Mouse (Mus musculus) adrenal gland, postnatal 36 days (tissue): ENCODE measurements around the gene Opa1. TPM values are rescaled to one million over a fixed set of nuclear protein-coding genes. Genes with fewer than 3 reads are reported as not detected.

ENCODE experiments used
- DNase-seq, 2 experiments: peaks; one replicate each; pipeline ENCODE4 v3.0.0; 2021; ENCODE audit warnings: mixed read lengths in 1 of 2
- long read RNA-seq, 2 experiments: library from polyadenylated mRNA; stranded (forward); transcript quantifications; one replicate each; pipeline ENCODE4 v2.0.0; 2021; ENCODE audit warnings: borderline sequencing depth in 2 of 2
- total RNA-seq, 2 experiments: library from RNA; stranded (reverse); gene quantifications; 2 replicates each; pipeline ENCODE4 v1.2.3; 2021

Opa1 gene
- total RNA-seq = 10 to 100 TPM; 83.1 to 96.2 TPM
- long read RNA-seq, experiment 1, full-length matches to known transcripts = 19 of 49 reads
- long read RNA-seq, experiment 1, partial matches to known transcripts = 4 of 49 reads
- long read RNA-seq, experiment 1, other reads (novel, unspliced or antisense) = 26 of 49 reads
- long read RNA-seq, experiment 2, full-length matches to known transcripts = 4 of 14 reads
- long read RNA-seq, experiment 2, partial matches to known transcripts = 2 of 14 reads
- long read RNA-seq, experiment 2, other reads (novel, unspliced or antisense) = 8 of 14 reads

- DNase-seq = peak; percentile 94 to 95
These were observed at the start of gene Opa1 for GRCm38 (mm10) chr16:29579167-29579786. TSS of gene Opa1 (plus strand) at chr16:29579334.

DNA sequence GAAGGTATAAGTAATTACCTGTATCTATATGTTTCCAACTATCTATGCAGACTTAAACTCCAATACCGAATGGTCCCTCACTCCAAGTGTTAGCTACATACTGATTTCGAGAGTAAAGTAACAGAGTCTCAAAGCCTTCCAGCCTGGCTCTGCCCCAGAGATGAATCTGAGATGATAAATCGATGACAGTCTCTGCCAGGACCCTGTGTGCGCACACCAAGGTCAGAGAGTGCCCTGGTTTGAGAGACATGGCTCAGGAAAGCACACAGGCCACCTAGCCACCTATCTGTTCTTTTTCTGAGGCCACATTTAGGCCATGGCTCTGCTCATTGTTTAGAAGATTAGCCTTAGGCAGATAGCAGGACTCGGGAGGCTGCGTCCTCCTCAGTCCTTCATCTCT lies 45.5 kb upstream of the Opa1 start:
- peak; percentile 22 to 60 for DNase-seq

DNA sequence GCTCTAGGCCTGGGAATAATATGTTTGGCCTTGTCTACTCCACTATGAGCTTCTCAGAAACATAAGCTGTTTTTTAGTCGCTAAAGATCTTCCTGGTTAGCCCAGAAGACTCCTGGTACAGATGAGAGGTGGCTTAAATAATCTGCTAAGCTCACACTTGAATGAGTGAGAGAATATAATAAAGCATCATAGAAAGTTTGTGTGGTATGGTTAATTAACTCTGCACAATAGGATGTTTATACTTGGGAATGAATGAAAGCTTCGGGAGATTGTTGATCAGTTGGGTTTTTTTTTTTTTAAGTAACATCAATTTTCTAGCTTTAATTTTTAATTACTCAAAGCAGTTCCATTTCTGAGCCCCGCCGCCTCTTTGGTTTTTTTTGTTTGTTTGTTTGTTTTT lies 43.3 kb upstream of the Opa1 start:
- DNase-seq = no peak

DNA sequence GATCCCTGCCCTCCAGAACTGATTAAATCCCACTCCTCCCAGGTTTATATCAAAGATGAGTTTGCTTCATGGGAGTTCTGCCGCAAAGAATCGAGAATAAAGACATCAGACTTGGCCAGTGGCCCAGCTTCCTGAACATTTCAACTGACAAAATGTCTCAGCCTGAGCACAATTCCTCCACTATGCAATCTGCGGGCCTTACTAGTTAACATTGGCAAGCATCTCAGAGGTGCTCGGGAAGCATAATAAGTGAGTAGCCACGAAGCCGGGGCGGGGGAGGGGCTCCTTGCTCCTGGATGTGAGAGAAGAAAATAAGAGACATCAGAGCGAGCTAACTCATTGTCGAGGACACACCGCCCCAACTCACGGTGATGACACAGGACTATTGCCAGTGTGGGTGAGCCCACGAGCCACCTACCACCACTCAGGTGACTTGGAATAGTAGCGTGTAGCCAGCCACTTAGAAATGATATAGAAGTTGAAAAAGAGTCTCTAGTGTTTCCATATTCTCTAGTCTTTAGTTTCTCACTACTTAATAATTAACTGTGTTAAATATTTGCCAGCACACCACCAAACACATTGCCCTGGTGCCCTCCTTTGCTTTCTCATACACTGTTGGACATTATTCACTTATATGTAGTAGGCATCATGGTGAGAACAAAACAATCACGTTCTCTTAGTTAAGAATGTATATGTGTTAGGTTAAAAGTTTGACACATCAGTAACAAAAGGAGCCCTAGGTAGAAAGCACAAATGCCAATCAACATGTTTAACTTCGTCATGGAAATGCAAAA lies 42.5 kb upstream of the Opa1 start:
- no peak for DNase-seq

- no peak for DNase-seq
These were observed 39.2 kb upstream of the Opa1 start for GRCm38 (mm10) chr16:29539906-29540305.

DNA sequence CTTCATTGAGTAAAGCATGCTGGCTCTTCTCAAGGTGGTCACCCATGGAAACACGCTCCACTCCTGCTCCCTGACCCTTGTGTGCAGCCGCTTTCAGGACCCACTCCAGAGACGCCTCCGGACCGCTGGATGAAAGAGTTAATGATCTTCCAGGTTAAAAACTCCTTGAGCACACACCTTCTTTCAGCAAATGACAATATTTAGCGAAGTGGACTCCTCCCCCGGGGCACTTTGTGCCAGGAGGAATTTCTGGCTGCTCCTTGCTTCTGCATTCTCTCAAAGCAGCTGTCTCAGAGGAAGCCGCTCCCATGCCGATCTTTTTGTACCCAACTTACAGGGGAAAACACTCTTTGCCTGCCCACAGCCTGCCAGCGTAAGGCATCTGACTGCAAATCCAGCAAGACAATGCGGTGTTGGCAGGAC lies 37.9 kb upstream of the Opa1 start:
- DNase-seq = no peak

- peak; percentile 40 to 57 for DNase-seq
These were observed 34.3 kb upstream of the Opa1 start, which contains the start of gene Atp13a4 for GRCm38 (mm10) chr16:29544829-29545228. TSS of gene Atp13a4 (minus strand) at chr16:29544864.

DNA sequence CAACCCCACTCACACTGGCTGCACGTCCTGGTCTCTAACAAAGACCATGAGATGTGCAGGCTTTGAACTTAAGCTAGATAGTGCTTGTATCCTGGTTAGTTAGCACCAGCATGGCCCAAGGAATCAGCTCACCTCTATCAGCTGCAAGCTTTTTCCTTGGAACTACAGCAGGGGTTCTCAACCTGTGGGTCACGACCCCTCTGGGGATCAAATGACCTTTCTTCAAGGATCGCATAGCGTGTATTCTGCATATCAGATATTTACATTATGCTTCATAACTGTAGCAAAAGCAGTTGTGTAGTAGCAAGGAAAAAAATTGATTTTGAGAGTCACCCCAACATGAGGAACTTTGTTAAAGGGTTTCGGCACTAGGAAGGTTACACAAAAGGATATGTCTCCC lies 19.5 kb upstream of the Opa1 start:
- DNase-seq = no peak

DNA sequence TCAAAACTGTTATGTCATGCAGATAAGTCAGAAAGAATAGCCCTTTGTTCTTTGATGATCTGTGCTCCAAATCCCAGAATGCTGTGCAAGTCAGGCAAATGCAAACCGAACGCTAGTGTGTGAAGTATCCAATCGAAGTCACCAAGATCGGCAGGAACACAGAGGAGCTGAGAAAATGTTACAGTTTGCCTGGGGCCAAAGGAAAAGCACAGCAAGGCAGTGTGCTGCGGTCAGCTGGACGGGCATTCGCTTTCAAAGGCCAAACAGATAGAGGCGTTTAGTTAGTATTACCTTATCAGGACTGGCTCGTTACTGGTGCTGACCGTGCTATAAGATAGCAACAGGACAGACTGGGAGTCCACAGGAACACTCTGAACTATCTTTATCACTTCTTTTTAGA lies 18.7 kb upstream of the Opa1 start:
- DNase-seq = peak; percentile 10 to 13

GRCm38 (mm10) chr16:29560869-29561268 lies 18.3 kb upstream of the Opa1 start:
- DNase-seq = peak; percentile 11 to 51

DNA sequence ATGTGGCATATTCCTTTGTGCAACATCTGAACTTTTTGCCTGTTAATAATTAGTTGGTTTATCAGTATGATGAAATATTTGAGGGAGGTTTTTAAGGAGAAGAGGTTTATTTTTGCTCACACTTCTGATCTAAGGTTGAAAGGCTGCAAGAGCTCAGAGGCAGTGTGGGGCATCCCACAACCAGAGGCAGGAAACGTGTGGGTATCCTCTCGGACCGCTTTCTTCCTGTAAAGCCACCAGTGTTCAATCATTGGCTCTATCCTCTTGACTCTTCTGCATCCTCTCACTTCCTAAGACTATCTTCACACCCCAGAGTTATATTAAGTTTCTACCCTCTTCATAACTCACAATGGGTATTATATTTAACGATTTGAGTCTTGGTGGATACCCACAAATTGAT lies 5.1 kb upstream of the Opa1 start:
- DNase-seq = no peak

GRCm38 (mm10) chr16:29575620-29576019 lies 3.5 kb upstream of the Opa1 start:
- DNase-seq = peak; percentile 4 to 14

DNA sequence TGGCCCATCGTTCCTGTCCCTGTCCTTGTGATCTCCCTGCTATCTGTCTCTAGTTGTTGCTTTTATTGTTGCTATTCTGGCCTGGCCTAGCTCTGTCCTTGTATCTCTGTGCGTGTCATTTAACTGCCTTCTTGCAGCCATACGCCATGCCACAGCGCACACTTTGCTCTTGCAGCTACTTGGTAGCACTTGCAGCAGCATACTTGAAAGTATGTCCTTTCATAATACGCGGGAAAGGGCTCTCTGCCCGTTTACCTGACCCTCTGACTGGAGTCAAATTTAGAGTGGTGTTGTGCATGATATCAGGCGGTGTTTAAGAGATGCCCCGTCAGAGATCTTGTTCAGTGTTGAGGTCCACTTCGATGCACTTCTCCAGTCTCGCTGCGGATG lies 648 bp downstream of the Opa1 start:
- no peak for DNase-seq

GRCm38 (mm10) chr16:29592171-29592570 lies 13.0 kb downstream of the Opa1 start:
- no peak for DNase-seq

- no peak for DNase-seq
These were observed 18.0 kb downstream of the Opa1 start for GRCm38 (mm10) chr16:29597122-29597521.

DNA sequence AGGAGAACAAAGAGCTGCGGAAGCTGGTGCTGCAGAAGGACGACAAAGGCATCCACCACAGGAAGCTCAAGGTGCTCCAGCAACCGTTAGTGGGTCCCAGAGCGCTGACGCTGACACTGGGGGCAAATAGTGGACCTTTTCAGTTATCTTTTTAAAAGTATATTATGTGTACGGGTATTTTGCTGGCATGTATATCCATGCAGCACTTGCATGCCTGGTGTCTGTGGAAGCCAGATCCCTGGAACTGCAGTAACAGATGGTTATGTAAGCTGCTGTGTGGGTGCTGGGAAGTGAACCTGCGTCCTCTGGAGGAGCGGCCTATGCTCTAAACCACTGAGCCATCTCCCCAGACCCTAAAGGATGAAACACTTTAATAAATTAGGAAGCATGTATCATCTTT lies 26.4 kb downstream of the Opa1 start:
- DNase-seq = no peak

GRCm38 (mm10) chr16:29607131-29607530 lies 28.0 kb downstream of the Opa1 start:
- no peak for DNase-seq

GRCm38 (mm10) chr16:29614762-29615161 lies 35.6 kb downstream of the Opa1 start:
- no peak for DNase-seq

- DNase-seq = no peak
These were observed 49.9 kb downstream of the Opa1 start for GRCm38 (mm10) chr16:29629053-29629452.

GRCm38 (mm10) chr16:29635780-29636179 lies 56.6 kb downstream of the Opa1 start:
- no peak for DNase-seq

GRCm38 (mm10) chr16:29642376-29642775 lies 63.2 kb downstream of the Opa1 start:
- no peak for DNase-seq

DNA sequence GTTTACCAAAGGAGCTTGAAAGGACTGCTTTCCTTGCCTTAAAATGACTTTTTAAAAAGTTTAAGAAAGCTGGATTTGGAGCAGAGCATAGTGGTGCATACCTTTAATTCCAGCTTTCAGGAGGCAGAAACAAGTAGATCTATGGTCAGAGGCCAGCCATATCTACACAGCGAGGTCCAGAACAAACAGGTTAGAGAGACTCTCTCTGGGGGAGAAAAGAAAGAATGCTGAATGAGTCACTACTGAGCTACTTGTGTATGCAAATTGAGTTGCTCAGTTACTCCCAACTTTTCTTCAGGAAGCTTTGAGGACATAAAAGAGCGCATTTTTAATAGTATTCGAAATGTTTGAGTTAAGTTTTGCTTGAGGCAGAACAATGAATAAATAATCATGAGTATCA lies 65.7 kb downstream of the Opa1 start:
- no peak for DNase-seq

- no peak for DNase-seq
These were observed 67.1 kb downstream of the Opa1 start for GRCm38 (mm10) chr16:29646202-29646601.
